Mouse (Mus musculus): Measurements from ENCODE around the gene Wdr54.
"Not testable (repeated sequence)": the region's sequence is repeated elsewhere in the genome, so short reads cannot be mapped to it uniquely, and the experiment has no call there.

Wdr54 gene

DNA sequence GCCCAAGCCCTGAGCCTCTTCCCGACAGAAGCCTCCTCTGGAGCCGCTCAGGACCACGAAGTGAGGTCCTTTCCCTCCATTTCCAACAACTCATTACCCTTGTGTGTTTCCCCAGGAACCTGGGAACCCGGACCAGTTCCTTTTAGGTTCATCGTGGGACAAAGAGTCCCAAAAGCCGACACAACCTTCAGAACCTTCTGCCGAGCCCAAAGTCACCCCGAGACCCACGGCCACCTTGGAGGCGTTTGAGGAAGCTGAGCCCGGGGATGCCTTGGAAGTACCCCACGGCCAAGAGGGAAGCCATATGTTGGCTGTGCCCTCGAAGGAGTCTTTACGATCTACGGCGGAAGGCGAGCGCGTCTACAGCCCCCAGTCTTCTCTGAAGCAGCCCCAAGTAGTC lies 5.2 kb upstream of the Wdr54 start:
- no peak for DNase-seq (ENCODE audit: low read depth in 1 of 2, low spot score in 2 of 2)

- not testable (repeated sequence) for DNase-seq (ENCODE audit: low read depth in 1 of 2, low spot score in 2 of 2)
Measured at GRCm38 (mm10) chr6:83159456-83159855, 3.3 kb upstream of the Wdr54 start.

GRCm38 (mm10) chr6:83155552-83156238 lies 502 bp downstream of the Wdr54 start:
- no peak for DNase-seq (ENCODE audit: low read depth in 1 of 2, low spot score in 2 of 2)

GRCm38 (mm10) chr6:83153485-83153884 lies 2.7 kb downstream of the Wdr54 start:
- no peak for DNase-seq (ENCODE audit: low read depth in 1 of 2, low spot score in 2 of 2)

- DNase-seq (ENCODE audit: low read depth in 1 of 2, low spot score in 2 of 2) = no peak
Measured at GRCm38 (mm10) chr6:83153038-83153437, 3.2 kb downstream of the Wdr54 start.

GRCm38 (mm10) chr6:83151721-83152120 lies 4.5 kb downstream of the Wdr54 start:
- DNase-seq (ENCODE audit: low read depth in 1 of 2, low spot score in 2 of 2) = no peak

- no peak for DNase-seq (ENCODE audit: low read depth in 1 of 2, low spot score in 2 of 2)
Measured at GRCm38 (mm10) chr6:83147280-83147679, 8.9 kb downstream of the Wdr54 start.

DNA sequence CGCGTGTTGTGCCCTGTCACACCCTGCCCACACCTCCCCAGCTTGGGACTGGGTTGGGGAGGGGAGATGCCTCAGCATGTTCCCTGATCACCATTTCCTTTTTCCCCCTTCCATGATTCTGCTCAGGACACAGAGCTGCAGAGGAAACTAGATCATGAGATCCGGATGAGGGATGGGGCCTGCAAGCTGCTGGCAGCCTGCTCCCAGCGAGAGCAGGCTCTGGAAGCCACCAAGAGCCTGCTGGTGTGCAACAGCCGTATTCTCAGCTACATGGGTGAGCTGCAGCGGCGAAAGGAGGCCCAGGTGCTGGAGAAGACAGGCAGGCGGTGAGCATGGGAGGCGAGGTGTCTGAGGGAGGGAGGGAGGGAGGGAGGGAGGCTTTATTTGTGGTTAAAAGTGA lies 10.4 kb downstream of the Wdr54 start:
- DNase-seq (ENCODE audit: low read depth in 1 of 2, low spot score in 2 of 2) = no peak

DNA sequence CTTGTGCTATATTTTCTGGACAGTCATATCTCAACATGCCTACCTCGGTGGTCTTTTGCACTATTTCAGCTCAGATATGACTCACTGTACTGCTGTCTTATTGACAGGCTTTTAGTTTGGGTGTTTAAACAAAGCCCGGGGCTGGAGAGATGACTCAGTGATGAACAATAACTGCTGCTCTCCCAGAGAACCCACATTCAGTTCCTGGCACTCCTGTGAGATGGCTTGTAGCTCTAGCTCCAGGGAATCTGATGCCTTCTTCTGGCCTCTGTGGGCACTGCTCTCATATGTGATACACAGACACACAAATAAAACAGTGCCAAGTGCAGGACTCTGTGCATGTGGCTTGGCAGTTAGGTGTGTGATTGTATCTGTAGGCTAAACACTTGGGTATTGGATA lies 11.0 kb downstream of the Wdr54 start:
- DNase-seq (ENCODE audit: low read depth in 1 of 2, low spot score in 2 of 2) = no peak

GRCm38 (mm10) chr6:83142886-83143285 lies 13.3 kb downstream of the Wdr54 start:
- no peak for DNase-seq (ENCODE audit: low read depth in 1 of 2, low spot score in 2 of 2)

- no peak for DNase-seq (ENCODE audit: low read depth in 1 of 2, low spot score in 2 of 2)
Measured at GRCm38 (mm10) chr6:83142211-83142731, 13.9 kb downstream of the Wdr54 start.

GRCm38 (mm10) chr6:83141636-83142035 lies 14.6 kb downstream of the Wdr54 start:
- no peak for DNase-seq (ENCODE audit: low read depth in 1 of 2, low spot score in 2 of 2)

GRCm38 (mm10) chr6:83140044-83140443 lies 16.2 kb downstream of the Wdr54 start:
- DNase-seq (ENCODE audit: low read depth in 1 of 2, low spot score in 2 of 2) = no peak

DNA sequence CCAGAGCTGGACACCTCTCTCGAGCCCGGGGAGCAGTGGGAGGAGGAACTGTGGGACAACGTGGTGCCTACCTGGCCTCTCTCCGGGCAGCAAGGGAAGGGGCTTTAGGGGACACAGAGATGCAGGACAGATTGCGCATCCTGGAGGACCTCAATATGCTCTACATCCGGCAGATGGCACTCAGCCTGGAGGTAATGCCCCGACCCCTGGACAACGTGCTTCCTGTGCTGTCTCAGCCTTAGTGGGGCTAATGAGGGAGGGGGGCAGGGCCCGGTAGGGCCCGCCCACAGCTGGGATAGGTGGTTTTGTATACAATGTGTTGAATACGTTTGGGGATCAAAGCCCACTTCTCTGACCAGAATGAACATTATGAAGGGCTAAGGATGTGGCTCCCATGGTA lies 18.1 kb downstream of the Wdr54 start:
- DNase-seq (ENCODE audit: low read depth in 1 of 2, low spot score in 2 of 2) = no peak

- no peak for DNase-seq (ENCODE audit: low read depth in 1 of 2, low spot score in 2 of 2)
Measured at GRCm38 (mm10) chr6:83137576-83137950, 18.6 kb downstream of the Wdr54 start.

DNA sequence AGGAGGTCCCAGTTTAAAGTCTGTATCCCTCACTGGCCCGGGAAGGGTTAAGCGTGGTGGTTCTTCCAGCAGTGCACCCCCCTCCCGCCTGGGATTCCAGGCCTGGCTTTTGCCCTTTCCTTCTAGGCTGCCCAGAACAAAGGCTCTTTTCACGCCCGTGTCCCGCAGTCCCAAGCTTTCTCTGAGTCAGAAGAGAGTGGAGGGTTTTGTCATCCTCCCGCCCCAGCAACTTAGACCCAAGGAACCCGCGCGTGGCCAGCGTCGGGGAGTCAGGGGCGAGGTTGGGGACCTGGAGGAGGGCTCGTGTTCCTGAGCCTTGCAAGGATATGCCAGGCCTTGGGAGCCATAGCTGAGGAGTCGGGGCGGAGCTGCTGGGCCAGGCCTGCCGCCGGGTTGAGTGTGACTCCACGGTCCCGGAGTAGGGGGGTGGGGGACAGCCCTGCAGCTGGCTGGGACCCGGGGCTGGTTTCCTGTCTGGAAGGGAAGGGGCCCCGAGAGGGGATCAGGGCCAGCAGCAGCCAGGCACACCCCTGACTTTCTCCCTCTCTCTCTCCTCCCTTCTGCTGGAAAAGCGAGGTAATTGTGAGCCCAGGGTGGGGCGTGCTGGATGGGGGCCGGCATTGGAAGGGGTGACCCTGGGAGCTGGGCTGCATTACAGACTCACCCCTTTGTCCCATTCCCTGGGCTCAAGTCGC lies 19.2 kb downstream of the Wdr54 start:
- no peak for DNase-seq (ENCODE audit: low read depth in 1 of 2, low spot score in 2 of 2)

GRCm38 (mm10) chr6:83136291-83136880 lies 19.8 kb downstream of the Wdr54 start:
- no peak for DNase-seq (ENCODE audit: low read depth in 1 of 2, low spot score in 2 of 2)

GRCm38 (mm10) chr6:83135571-83136161 lies 20.5 kb downstream of the Wdr54 start:
- DNase-seq (ENCODE audit: low read depth in 1 of 2, low spot score in 2 of 2) = no peak

- no peak for DNase-seq (ENCODE audit: low read depth in 1 of 2, low spot score in 2 of 2)
Measured at GRCm38 (mm10) chr6:83134951-83135513, 21.2 kb downstream of the Wdr54 start, which contains the start of gene Rtkn. Gene Rtkn (plus strand): TSS chr6:83135463.

GRCm38 (mm10) chr6:83134226-83134625 lies 22.0 kb downstream of the Wdr54 start:
- DNase-seq (ENCODE audit: low read depth in 1 of 2, low spot score in 2 of 2) = no peak

DNA sequence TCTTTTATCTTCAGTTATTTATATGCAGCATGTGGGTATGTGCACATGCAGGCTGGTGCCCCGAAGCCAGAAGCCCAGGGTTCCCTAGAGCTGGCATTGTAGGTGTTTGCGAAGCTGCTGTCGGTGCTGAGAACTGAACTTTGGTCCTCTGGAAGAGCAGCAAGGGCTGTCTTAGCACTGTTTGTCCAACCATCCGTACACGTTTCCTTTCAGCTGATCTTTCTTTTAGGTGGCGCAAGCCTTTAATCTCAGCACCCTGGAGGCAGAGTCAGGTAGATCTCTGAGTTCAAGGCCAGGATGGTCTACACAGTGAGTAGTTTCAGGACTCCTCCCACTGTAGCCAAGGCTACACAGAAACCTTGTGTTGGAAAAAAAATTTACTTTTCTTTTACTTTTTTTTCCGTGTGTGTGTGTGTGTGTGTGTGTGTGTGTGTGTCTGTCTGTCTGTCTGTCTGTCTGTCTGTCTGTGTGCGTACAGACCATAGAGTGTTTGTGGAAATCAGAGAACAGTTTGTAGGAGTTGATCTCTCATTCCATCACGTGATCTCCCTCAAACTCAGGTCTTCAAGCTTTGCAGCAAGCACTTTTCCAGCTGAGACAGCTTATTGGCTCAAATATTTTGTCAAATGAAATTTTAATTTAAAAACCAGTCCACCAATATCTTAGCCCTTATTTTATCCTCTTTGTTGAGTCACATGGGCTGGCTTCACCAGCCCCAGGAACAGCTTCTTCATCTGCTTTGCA lies 23.8 kb downstream of the Wdr54 start:
- DNase-seq (ENCODE audit: low read depth in 1 of 2, low spot score in 2 of 2) = no peak
